Mouse (Mus musculus): ENCODE data around the gene Kif16b. TPM values are rescaled to one million over a fixed set of nuclear protein-coding genes. Genes with fewer than 3 reads are reported as not detected.

Kif16b gene
- polyA plus RNA-seq, 1 experiment from 2014 or later, result 4.2 TPM

- H3K36me3 ChIP-seq, result no peaks in the 10 kb centered on the region
- ATAC-seq (ENCODE audit: low FRiP score), result no peak
These were observed 213.3 kb downstream of the Kif16b start for GRCm38 (mm10) chr2:142687936-142688514.

GRCm38 (mm10) chr2:142682965-142683709 lies 218.2 kb downstream of the Kif16b start:
- Histone ChIP-seq H3K4me2 (no peak overlapping the region), H3K9me3 (no peaks in the 10 kb centered on the region), H3K9ac (no peak overlapping the region), H3K27me3 (no peaks in the 10 kb centered on the region), H3K27ac (no peak overlapping the region), H3K36me3 (no peaks in the 10 kb centered on the region), H3K4me1 (replicated peaks) (no peaks in the 10 kb centered on the region), H3K4me3 (no peak overlapping the region)
- no peak for ATAC-seq (ENCODE audit: low FRiP score)
- WGBS, result 85% methylated on average over 5 of the region's 5 CpGs

More at GRCm38 (mm10) chr2:142687936-142688514, 213.3 kb downstream of the Kif16b start:
- no peak overlapping the region for H3K4me3 ChIP-seq
- no peaks in the 10 kb centered on the region for H3K4me1 ChIP-seq (replicated peaks)
- H3K27me3 ChIP-seq, result no peaks in the 10 kb centered on the region
- H3K27ac ChIP-seq, result no peak overlapping the region
- no peak overlapping the region for H3K9ac ChIP-seq
- no peaks in the 10 kb centered on the region for H3K9me3 ChIP-seq
- H3K4me2 ChIP-seq, result no peak overlapping the region
- WGBS, result 86% methylated on average over 4 of the region's 4 CpGs

GRCm38 (mm10) chr2:142668426-142668825 lies 232.9 kb downstream of the Kif16b start:
- Histone ChIP-seq H3K4me1 (replicated peaks) (no peaks in the 10 kb centered on the region), H3K9ac (no peak overlapping the region), H3K9me3 (no peaks in the 10 kb centered on the region), H3K4me2 (no peak overlapping the region), H3K27ac (no peak overlapping the region), H3K36me3 (no peaks in the 10 kb centered on the region), H3K27me3 (no peaks in the 10 kb centered on the region), H3K4me3 (no peak overlapping the region)
- WGBS, result 86% methylated on average over 3 of the region's 3 CpGs
- ATAC-seq (ENCODE audit: low FRiP score), result no peak

- H3K4me1 ChIP-seq (replicated peaks), result no peaks in the 10 kb centered on the region
- H3K36me3 ChIP-seq, result no peaks in the 10 kb centered on the region
- no peaks in the 10 kb centered on the region for H3K9me3 ChIP-seq
- no peak for ATAC-seq (ENCODE audit: low FRiP score)
- H3K27ac ChIP-seq, result no peak overlapping the region
- H3K27me3 ChIP-seq, result no peaks in the 10 kb centered on the region
- H3K4me3 ChIP-seq, result no peak overlapping the region
- WGBS, result 79% methylated on average over 7 of the region's 7 CpGs
- no peak overlapping the region for H3K9ac ChIP-seq
- no peak overlapping the region for H3K4me2 ChIP-seq
These were observed 249.7 kb downstream of the Kif16b start for GRCm38 (mm10) chr2:142651591-142651990.

GRCm38 (mm10) chr2:142648023-142648453 lies 253.3 kb downstream of the Kif16b start:
- no peak overlapping the region for H3K27ac ChIP-seq
- H3K4me1 ChIP-seq (replicated peaks), result no peaks in the 10 kb centered on the region
- H3K36me3 ChIP-seq, result no peaks in the 10 kb centered on the region
- no peak overlapping the region for H3K9ac ChIP-seq
- H3K4me2 ChIP-seq, result no peak overlapping the region
- 78% methylated on average over 8 of the region's 8 CpGs for WGBS
- no peak for ATAC-seq (ENCODE audit: low FRiP score)
- no peaks in the 10 kb centered on the region for H3K27me3 ChIP-seq
- no peak overlapping the region for H3K4me3 ChIP-seq
- H3K9me3 ChIP-seq, result no peaks in the 10 kb centered on the region

GRCm38 (mm10) chr2:142646863-142647262 lies 254.5 kb downstream of the Kif16b start:
- Histone ChIP-seq H3K4me3 (no peak overlapping the region), H3K27me3 (no peaks in the 10 kb centered on the region), H3K4me2 (no peak overlapping the region), H3K4me1 (replicated peaks) (no peaks in the 10 kb centered on the region), H3K36me3 (no peaks in the 10 kb centered on the region), H3K9ac (no peak overlapping the region), H3K9me3 (no peaks in the 10 kb centered on the region), H3K27ac (no peak overlapping the region)
- ATAC-seq (ENCODE audit: low FRiP score), result no peak
- 93% methylated on average over 4 of the region's 4 CpGs for WGBS

- no peak overlapping the region for H3K27ac ChIP-seq
- whole genome bisulfite sequencing, result 90% methylated on average over 2 of the region's 2 CpGs
- no peak overlapping the region for H3K4me2 ChIP-seq
- no peak for ATAC-seq (ENCODE audit: low FRiP score)
- no peak overlapping the region for H3K9ac ChIP-seq
- no peaks in the 10 kb centered on the region for H3K9me3 ChIP-seq
- no peaks in the 10 kb centered on the region for H3K36me3 ChIP-seq
- H3K4me1 ChIP-seq (replicated peaks), result no peaks in the 10 kb centered on the region
- no peak overlapping the region for H3K4me3 ChIP-seq
- H3K27me3 ChIP-seq, result no peaks in the 10 kb centered on the region
These were observed 259.6 kb downstream of the Kif16b start for GRCm38 (mm10) chr2:142641766-142642165.

- ATAC-seq (ENCODE audit: low FRiP score), result no peak
- Histone ChIP-seq H3K4me2 (no peak overlapping the region), H3K36me3 (no peaks in the 10 kb centered on the region), H3K4me1 (replicated peaks) (peaks cover 6% of the 10 kb centered on the region; the same call in 1 of the 2 replicates), H3K9me3 (no peaks in the 10 kb centered on the region), H3K27me3 (no peaks in the 10 kb centered on the region), H3K4me3 (no peak overlapping the region), H3K27ac (no peak overlapping the region), H3K9ac (no peak overlapping the region)
- 57% methylated on average over 7 of the region's 7 CpGs for WGBS
These were observed 265.6 kb downstream of the Kif16b start for GRCm38 (mm10) chr2:142635606-142636304.

- no peak overlapping the region for H3K4me3 ChIP-seq
- WGBS, result 60% methylated on average over 6 of the region's 6 CpGs
- no peak for ATAC-seq (ENCODE audit: low FRiP score)
- no peak overlapping the region for H3K4me2 ChIP-seq
- no peak overlapping the region for H3K27ac ChIP-seq
- no peaks in the 10 kb centered on the region for H3K9me3 ChIP-seq
- H3K4me1 ChIP-seq (replicated peaks), result peaks cover 6% of the 10 kb centered on the region; the same call in 1 of the 2 replicates
- no peaks in the 10 kb centered on the region for H3K36me3 ChIP-seq
- H3K27me3 ChIP-seq, result no peaks in the 10 kb centered on the region
- H3K9ac ChIP-seq, result no peak overlapping the region
These were observed 267.3 kb downstream of the Kif16b start for GRCm38 (mm10) chr2:142633996-142634559.

- Histone ChIP-seq H3K4me1 (replicated peaks) (no peaks in the 10 kb centered on the region), H3K4me3 (no peak overlapping the region), H3K9ac (no peak overlapping the region), H3K4me2 (no peak overlapping the region), H3K27ac (no peak overlapping the region), H3K27me3 (no peaks in the 10 kb centered on the region), H3K9me3 (no peaks in the 10 kb centered on the region), H3K36me3 (no peaks in the 10 kb centered on the region)
- no peak for ATAC-seq (ENCODE audit: low FRiP score)
- 83% methylated on average over 2 of the region's 2 CpGs for WGBS
These were observed 271.6 kb downstream of the Kif16b start for GRCm38 (mm10) chr2:142629523-142630312.

- 87% methylated on average over 4 of the region's 4 CpGs for WGBS
- no peak overlapping the region for H3K4me3 ChIP-seq
- H3K9ac ChIP-seq, result no peak overlapping the region
- H3K4me2 ChIP-seq, result no peak overlapping the region
- no peaks in the 10 kb centered on the region for H3K9me3 ChIP-seq
- no peaks in the 10 kb centered on the region for H3K27me3 ChIP-seq
- H3K36me3 ChIP-seq, result no peaks in the 10 kb centered on the region
- no peak overlapping the region for H3K27ac ChIP-seq
- no peaks in the 10 kb centered on the region; the same call in 1 of the 2 replicates for H3K4me1 ChIP-seq (replicated peaks)
- no peak for ATAC-seq (ENCODE audit: low FRiP score)
These were observed 275.6 kb downstream of the Kif16b start for GRCm38 (mm10) chr2:142625756-142626155.

- no peaks in the 10 kb centered on the region for H3K27me3 ChIP-seq
- H3K36me3 ChIP-seq, result no peaks in the 10 kb centered on the region
- no peak overlapping the region for H3K4me3 ChIP-seq
- no peaks in the 10 kb centered on the region; the same call in 1 of the 2 replicates for H3K4me1 ChIP-seq (replicated peaks)
- no peak overlapping the region for H3K9ac ChIP-seq
- H3K4me2 ChIP-seq, result no peak overlapping the region
- H3K9me3 ChIP-seq, result no peaks in the 10 kb centered on the region
- no peak for ATAC-seq (ENCODE audit: low FRiP score)
- WGBS, result 74% methylated on average over 3 of the region's 3 CpGs
- H3K27ac ChIP-seq, result no peak overlapping the region
These were observed 276.2 kb downstream of the Kif16b start for GRCm38 (mm10) chr2:142625101-142625500.
